Mouse (Mus musculus) heart, postnatal 4 days (tissue): ENCODE measurements at regions not wholly inside any gene's neighbourhood (a gene's known extent, or its start where the extent isn't known, plus 50 kb on each side); places are given as distances from the start of the nearest gene placed in this dataset.

Experiments
- DNase-seq: peaks from one replicate; pipeline ENCODE4 v3.0.0; 2021

DNA sequence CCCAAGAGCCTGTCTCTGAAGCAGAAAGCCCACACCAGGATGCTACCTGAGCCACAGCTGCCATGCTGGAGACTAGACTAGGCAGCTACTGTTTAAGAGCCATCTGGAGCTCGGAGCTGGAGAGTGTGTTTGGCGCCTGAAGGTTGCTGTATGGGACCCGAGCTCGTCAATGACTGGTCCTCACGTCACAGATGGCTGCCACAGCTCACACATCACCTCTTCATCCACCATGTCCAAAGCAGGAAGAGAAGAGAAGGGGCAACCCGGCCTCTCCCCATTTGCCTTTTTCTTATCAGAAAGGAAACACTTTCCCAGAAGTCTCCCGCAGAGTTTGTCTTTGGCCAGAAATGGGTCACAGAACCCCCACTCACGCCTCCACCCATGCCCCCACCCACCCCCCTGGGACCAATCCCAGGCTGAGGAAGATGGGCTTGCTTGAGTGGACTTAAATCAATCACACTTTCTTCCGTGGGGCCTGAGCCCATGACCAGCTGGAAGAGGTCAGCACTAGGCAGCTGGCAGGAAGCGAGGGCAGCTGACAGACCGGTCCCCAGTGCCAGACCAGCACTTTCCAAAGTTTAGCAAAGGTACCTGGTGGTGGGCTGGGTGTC, 53.5 kb upstream of the Ptpn1 start:
- DNase-seq, result no peak

- DNase-seq, result no peak
Observed at GRCm38 (mm10) chr2:167877254-167877870, 54.5 kb upstream of the Ptpn1 start.

- DNase-seq, result no peak
Observed at GRCm38 (mm10) chr2:167872507-167872906, 59.4 kb upstream of the Ptpn1 start.

DNA sequence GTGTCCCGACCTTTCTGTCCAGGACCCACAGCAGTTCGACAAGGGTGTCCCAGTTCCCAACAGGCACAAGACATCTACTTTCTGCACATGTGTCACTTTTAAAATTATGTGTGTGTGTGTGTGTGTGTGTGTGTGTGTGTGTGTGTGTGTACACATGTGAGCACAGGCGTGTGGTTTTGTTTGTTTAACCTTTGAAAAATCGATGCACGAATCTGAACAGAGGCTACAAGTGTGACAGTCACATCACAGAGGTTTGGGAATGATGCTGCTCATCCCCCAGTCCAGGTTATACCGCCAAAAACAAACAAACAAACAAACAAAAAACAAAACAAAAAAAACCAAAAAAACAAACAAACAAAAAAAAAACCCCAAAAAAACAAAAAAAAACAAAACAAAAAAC, 61.7 kb upstream of the Ptpn1 start:
- no peak for DNase-seq

- DNase-seq, result peak; percentile 97
Observed at GRCm38 (mm10) chr2:167866751-167867150, 65.1 kb upstream of the Ptpn1 start.

DNA sequence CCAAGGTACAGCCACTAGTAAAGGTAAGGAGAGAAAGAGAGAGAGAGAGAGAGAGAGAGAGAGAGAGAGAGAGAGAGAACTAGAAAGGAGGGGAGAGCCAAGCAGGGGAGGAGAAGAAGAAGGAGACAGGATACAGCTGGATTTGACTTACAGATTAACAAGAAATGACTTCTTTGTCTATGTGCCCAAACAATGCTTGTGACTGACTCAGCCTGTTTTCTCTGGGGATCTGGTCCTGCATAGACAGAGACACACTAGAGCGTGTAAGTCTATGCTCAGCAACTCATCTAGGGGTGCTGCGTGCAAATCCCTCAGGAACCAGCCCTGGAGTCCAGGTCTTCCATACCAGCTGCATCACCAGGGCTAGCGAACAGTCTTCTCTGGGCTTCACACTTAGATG, 66.3 kb upstream of the Ptpn1 start:
- DNase-seq, result no peak

GRCm38 (mm10) chr2:167864672-167865071, 67.2 kb upstream of the Ptpn1 start:
- no peak for DNase-seq

- peak; percentile 52 for DNase-seq
Observed at GRCm38 (mm10) chr2:167864228-167864627, 67.6 kb upstream of the Ptpn1 start.

- DNase-seq, result no peak
Observed at GRCm38 (mm10) chr2:167863616-167864015, 68.2 kb upstream of the Ptpn1 start.

GRCm38 (mm10) chr2:167861178-167861520, 70.7 kb upstream of the Ptpn1 start:
- no peak for DNase-seq

- DNase-seq, result peak; percentile 97
Observed at GRCm38 (mm10) chr2:167860457-167861177, 71.2 kb upstream of the Ptpn1 start.

DNA sequence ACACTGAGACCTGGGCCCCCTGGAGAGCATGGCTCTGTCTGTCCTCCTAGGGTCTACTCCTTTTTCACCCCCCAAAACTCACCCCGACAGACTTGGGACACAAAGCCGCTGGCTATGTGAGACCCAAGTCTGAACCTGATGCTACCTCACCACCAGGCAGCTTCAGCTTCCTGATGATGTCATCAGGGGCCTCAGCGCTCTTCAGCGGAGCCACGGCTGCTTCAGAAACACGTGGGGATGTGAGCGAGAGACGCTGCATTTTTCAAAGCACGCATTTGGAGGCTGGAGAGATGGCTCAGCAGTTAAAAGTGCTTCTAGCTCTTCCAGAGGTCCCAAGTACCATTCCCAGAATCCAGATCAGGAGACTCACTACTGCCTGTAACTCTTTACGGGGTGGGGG, 72.3 kb upstream of the Ptpn1 start:
- no peak for DNase-seq

DNA sequence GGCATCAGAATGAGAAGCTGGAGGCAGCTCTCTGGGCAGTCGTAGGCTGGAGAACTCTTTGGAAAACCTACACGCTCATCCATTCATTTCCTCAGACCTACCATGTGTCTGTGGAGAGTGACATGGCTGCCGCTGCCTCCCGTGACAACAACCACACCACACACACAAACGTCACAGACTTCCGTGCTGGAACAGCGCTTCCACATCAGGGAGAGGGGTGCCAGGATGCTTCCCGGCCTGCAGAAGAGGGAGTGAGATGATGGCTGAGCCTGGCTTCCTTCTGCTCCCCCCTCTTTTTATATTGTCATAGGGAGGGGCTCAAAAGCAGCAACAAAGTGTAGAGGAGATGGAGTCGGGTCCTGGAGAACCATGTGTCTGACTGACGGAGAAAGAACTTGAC, 73.5 kb upstream of the Ptpn1 start:
- DNase-seq, result no peak

GRCm38 (mm10) chr2:167857911-167858310, 73.9 kb upstream of the Ptpn1 start:
- DNase-seq, result no peak

DNA sequence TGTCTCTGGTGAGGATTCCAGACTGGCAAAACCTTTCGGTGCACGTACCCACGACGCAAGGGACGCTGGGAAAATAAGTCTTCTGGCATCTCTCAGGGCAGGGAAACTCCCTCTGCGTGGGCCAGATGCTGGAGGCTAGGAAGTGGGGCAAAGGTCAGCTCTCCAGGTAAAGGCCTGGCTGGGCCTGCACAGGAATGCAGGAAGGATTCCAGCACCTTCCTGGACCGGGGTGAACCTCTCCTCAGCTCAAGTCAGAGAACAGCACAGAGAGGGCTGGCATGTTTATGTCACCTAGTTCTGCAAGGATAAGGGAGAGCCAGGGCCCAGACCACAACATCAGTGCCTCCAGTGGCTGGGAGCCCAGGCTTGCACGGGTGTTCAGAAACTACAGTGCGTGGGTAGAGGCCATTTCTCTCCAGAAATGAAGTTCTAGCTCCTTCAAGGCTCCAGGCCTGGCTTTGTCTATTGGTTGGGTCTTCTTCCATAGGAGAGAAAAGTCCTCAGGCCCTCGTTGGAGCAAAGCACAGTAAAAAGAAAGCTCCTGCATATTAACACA, 74.9 kb upstream of the Ptpn1 start:
- DNase-seq, result no peak

DNA sequence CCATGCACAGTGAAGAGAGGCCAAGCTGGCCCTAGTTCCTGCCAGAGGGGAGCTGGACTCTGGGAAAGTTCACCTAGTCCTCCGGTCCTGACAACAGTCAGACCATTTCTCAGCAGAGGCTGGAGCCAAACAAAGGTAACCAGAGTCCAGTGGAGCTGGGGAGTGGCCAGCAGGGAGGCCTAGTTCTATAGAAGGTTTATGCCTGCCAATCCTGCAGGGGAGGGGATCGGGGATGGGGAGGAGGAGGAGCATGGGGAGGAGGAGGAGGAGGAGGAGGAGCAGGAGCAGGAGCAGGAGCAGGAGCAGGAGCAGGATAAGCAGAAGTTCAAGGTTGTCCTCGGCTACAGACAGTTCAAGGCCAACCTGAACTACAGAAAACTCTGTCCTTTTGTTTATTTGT, 75.8 kb upstream of the Ptpn1 start:
- DNase-seq, result no peak

DNA sequence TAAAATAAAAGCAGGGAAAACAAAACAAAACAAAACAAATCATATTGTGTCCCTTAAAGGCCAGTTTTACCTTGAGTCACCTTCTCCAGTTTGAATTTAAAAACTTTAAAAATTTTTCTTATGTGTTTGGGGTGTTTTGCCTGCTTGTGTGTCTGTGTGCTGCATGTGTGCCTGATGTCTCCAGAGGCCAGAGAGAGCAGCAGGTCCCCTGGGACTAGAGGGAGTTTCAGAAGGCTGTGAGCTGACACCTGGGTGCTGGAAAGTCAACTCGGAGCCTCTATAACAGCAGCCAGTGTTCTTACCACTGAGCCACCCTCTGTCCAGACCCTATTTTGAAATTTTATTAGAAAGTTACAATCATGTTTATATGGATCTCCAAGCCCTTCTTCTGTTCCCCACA, 77.8 kb upstream of the Ptpn1 start:
- no peak for DNase-seq

DNA sequence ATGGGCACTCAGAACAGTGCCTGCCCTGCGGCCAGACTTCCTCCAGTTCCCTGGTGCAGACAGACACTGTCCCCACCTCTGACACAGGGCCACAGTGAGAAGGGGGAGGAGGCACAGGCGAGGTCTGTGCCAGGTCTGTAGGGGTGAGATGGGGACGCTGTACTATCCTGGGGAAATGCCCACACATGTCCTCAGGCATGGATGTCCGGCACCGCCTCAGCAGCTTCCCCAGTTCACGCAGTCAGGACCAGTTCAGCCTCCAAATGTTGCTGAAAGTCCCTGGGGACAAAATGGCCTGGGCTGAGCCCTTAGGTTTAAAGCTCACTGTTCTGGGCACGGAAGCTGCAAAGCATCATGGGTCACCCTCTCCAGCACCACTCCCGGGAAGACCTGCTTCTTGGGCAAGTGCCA, 78.4 kb upstream of the Ptpn1 start:
- no peak for DNase-seq

- DNase-seq, result no peak
Observed at GRCm38 (mm10) chr2:167852582-167852981, 79.3 kb upstream of the Ptpn1 start.

- DNase-seq, result peak; percentile 60
Observed at GRCm38 (mm10) chr2:167851216-167851896, 80.5 kb upstream of the Ptpn1 start.

DNA sequence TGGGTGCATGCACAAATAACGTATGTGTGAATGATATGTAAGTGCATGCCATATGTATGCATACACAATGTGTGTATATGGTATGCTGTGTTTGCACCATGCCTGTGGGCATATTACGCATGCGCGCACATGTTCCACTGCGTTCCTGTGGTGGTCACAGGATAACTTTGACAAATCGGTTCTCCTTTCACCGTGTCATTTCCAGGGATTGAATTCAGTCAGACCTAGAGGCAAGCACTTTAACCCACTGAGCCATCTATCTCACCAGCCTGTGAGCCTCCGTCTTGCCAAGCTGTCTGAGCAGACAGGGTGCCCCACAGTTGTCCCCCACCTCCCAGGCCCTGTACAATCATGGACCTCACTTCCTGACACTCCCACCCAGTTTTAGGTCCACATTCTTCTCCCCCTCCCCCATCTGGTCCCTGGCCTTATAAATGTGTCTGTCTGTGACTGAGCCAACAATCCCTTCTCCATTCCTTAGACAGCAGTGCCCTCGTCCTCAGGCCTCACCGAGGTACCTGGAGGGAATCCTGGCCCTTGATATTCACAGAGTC, 81.8 kb upstream of the Ptpn1 start:
- DNase-seq, result no peak

GRCm38 (mm10) chr2:167848468-167849440, 83.1 kb upstream of the Ptpn1 start:
- DNase-seq, result no peak
